Mouse (Mus musculus) right cerebral cortex, postnatal 25 days (tissue): ENCODE results near the gene Rasgef1c.
A peak's percentile ranks its signal among the peaks of the same experiment; 100 is the strongest.

Experiments used
- DNase-seq: peaks from one replicate; pipeline ENCODE4 v3.0.0; 2022

Gene Rasgef1c

DNA sequence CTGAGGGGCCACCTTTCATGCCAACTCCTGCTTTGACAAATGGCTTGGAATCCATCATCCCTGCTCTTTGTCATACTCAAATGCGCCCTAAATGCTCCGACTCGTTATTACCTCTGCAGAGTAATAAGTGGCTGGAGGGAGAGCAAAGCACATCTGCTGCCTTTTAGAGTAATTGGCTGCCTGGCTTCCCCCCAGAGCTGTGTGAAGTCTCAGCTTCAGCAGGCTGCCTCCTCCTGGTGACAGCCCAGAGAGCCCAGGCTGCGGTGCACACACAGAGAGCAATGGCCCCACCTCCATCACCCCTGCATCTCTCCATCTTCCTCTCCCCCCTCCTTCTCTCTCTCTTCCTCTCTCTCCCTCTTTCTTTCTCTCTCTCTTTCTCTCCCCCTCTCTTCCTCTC lies 25.5 kb downstream of the Rasgef1c start:
- DNase-seq = no peak

DNA sequence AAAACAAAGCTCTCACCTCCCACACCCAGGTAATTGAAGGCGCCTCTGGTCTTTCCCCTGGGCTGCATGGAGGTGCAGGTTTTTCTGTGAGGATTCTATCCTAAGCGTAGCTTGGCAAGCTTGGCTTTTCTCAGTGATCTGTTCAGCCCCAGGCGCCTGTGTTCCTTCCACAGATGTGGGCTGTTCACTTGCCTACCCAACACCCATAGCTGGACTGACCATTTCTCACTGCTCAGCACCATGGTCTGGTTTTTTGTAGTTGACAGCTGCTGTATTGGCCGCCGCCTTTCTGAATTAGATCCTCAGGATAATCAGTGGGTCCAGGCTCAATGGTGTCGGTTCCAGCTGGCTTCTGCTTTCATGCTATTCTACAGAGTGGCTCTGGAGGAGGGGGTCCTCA lies 26.0 kb downstream of the Rasgef1c start:
- no peak for DNase-seq

DNA sequence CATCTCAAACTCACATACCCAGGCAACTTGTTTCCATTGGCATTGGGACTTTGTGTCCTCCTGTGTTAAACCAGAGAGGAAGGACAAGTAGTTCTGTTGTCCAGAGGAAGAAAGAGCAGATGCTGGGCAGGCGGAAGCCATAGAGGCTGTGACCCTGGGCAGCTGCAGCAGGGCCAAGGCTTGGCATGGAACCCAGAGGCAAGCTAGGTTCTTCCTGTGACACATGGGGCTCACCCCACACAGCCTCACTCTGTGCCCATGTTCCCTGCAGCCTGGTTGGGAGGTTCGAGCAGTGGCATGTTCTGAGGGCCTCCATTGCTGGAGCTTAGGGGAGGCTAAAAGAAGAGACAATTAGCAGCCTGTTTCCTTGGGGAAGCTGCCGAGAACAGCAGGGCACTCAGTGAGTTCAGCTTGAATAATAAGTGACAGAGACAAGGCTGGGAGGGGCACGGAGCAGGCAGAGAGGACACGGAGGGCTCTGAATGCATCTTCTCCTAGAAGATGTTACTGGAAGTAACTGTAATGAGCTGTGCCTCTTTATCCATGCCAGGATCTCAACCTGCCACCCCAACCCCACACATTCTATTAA lies 29.5 kb downstream of the Rasgef1c start:
- no peak for DNase-seq

DNA sequence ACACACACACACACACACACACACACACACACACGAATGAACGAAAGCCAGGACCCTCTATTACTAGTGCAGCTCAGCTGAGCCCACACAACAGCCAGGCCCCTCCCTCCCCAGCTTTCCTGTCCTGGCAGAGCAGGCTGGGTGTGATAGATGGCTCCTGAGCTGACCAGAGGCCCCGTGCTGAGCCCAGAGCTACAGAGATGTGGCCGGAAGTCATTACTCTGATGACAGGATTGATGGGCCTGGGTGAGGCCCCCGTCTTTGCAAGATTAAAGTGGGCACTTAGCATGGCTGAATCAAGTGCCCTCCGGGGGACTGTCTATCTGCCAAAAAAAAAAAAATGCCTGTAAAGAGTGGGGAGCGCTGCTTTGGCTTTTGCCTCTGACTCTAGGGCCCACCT lies 30.2 kb downstream of the Rasgef1c start:
- DNase-seq = no peak

DNA sequence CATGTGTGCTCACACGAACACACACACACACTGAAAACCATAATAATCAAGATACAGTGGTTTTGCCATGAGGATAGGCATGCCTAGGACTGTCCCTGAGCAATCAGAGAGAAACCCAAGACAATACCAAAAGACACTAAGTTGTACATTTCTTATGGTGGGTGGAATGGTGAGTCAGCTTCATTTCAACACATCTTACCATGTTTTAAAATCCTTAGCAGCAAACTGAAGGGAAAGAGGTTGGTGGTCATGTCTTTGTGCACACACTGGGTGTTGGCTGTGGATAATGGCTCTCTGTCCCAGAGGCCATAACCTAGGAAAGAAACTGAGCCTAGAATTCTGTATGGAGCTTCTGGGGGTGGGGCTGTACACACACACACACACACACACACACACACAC lies 32.2 kb downstream of the Rasgef1c start:
- DNase-seq = no peak

DNA sequence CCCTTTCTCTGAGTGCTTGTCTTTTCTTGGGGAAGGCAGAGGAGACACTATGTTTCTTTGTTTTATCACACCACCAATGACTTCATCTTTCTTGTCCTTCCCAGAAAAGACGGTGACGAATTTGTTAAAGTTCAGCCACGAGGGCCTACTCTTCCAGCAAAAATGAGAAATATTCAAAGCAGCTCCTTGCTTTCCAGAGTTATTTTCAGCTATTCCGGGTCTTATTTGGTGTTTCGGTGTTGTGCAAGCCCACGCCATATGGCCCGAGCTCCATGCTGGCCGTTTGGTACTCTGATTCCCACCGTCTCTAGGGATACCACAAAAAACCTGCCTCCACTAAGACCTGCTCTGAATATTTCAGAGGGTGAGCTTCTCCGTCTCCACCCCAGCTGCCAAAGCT lies 32.7 kb downstream of the Rasgef1c start:
- peak; percentile 59 for DNase-seq

DNA sequence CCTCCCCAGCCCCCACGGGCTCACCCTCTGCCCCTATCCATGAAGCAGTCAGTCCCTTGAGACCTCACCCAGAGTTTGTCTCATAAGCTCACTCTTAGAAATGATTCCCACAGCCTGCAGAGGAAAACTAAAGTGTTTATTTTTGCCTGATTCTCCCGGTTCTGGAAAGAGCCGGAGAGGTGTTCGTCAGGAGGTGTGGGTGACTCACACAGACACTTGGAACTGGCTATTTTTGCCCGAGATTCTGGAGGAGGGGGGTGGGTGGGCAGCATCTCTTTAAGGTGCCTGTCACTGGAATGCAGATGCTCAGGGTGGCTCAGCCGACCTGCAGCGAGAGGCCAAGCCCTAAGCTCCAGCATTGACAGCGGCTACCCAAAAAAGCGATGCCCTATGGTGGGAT lies 34.8 kb downstream of the Rasgef1c start:
- DNase-seq = no peak

DNA sequence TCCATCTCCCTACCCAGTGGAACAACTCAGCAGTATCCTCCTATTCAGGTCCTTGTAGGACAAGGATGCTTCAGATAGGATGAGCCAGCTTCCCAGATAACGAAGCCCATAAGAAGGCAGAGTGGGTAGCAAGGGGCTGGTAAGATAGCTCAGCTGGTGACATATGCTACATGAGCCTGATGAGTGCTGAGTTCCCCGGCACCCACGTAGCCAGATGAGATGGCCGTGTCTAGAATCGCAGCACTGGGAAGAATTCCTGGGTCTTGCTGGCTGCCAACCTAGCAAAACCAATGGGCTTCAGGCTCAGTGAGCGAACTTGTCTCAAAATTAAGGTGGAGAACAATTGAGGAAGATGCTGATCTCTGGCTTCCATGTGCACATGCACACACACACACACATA lies 36.1 kb downstream of the Rasgef1c start:
- no peak for DNase-seq

DNA sequence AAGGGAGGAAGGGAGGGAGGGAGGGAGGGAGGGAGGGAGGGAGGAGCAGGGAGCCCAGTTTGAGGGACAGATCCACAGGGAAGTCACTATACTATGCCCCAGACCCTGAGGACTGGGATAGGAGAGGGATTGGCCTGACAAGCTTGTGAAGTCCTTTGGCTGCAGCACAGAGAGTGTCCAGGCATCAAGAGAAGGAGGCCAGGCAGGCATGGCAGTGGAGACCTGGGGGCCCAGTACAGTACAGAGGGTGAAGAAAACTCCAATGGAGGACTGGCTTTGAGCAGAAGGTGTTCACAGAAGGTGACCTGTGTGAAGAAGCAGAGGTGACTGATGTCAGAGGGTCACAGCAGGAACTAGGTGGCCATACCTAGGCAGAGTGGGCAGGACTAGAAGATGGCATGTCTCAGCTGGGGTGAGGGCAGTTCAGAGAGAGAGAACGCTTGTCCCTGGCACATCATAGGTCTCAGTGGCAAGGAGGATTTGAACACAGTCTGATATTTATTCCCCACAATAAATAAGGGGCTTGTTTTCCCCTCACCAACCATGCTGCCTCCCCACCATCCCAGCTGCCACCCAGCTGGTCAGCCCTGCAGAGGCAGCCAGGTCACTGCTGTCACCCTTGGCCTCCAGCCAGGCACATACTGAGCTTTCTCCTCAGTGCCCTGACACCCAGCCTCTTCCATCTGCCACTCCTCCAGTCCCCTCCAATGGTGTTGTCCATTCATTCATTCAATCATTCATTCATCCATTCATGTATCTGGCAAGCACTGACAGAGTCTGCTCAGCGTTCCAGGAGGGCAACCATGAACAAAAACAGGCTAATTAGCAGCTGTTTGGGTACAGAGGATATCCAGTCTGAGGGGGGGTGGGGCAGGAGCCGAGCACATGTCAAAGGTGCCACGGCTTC lies 36.9 kb downstream of the Rasgef1c start:
- DNase-seq = no peak

DNA sequence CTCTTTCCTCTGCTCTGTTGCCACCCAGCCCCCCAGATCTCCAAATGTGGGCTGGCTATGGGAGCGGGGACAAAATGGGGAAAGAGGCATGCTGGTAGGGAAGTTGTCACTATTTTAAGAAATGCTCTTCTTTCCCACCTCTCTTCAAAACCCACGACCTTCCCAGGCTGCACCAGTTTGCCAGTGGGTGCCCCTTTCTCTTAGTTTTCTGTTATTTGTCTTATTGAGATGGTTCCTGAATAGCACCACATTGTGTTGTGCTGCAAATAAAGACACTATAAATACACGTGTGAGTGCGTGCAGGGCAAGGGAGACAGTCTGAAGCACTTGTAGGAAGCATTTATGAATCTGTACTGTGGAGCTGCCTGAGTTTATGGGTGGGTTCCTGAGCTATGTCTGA lies 41.2 kb downstream of the Rasgef1c start:
- no peak for DNase-seq

DNA sequence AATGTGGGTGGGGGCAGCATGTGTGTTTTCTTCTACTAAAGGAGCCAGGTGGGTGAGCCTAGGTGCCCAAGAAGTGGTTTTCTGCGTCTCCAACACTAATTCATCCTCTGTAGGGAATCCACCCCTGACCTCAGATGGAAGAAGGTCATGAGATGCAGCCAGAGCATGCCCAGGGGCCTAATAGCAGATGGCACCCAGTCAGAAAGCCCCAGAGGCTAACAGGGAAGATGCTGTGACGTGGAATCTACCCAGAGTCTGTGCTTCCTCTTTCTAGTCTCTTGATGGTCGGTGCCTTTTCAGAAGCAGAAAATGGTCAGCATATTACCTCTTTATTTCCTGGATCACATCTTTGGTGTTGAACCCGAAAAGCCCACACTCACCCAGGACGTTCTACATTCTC lies 42.3 kb downstream of the Rasgef1c start:
- no peak for DNase-seq

DNA sequence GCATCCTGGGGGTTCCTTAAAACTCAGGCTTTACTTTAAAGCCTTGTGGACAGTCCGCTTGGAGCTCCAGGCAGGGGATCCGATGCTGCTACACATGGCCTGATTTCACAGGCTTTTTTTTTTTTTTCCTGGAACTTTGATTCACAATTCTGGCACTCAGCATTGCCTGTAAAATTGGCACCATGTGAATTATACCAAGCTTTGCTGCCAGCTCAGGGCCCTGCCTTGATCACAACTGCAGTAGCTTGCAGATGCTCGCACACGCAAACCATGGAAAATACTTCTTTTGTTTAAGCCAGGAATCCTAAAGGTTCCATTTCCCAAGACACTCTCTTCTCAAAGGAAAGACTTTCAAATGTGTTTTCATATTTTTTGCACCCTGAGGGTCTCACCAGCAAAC lies 44.1 kb downstream of the Rasgef1c start:
- no peak for DNase-seq

DNA sequence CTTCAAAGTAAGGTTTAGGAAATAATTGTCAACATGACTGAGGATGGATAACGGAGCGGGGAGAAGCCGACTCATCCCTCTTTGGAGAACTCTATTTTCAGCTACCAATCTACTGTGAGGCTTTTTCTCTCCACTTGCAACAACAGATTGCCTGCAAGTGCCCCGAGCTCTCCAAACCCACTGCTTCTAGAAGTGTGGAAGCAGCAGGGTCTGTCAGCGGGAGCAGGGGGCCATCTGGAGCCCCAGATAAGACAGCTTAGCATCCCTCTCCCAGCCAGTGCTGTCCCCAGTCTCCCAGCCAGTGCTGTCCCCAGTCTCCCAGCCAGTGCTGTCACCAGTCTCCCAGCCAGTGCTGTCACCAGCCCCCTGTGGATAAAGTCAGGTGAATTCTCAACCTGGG lies 48.2 kb downstream of the Rasgef1c start:
- no peak for DNase-seq

DNA sequence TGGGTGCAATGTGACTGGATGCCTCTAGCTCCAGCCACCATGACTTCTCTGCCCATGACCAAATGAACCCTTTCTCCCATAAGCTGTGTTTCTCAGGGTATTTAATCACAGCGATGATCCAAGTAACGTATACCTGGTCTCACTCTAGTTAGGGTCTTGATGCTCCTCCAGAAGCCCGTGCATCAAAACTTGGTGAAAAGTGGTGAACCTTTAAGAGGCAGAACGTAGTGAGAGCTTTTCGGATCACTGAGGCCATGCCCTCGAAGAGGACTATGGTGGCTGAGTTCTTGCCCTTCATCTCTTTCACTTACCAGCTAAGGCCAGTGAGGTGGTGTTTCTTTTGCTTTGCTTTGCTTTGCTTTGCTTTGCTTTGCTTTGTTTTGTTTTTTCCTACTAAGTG lies 52.0 kb downstream of the Rasgef1c start:
- no peak for DNase-seq

DNA sequence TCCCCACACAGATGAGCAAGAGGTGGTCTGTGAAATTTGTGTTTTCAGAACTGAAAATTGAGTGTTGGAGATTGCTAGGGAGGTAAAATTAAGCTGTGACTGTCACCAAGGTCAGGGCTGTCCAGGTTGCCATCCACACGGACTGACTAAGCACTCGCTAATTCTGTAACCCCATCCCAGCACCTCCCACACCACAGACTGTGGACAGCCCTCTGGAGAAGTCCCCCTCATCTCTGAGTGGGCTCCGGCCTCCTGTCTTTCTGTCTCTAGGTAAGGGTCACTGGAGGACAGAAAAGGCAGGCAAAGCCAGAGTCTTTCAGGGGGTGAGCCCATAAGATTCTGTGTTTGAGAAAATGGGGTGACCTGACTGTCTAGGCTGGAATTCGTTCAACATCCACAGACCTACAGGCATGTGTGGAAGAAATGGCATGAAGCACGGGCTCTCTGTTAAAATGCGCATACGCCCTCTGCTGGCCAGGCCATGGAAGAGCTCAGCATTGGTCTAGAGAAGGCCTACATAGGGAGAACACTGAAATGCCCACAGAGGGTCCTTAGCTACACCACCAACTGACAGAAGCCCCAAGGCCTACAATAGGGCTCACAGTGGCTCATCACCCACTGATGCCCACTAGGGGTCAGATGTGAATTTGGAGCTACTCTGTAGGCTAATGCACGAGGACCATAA lies 54.1 kb downstream of the Rasgef1c start:
- peak; percentile 80 for DNase-seq

DNA sequence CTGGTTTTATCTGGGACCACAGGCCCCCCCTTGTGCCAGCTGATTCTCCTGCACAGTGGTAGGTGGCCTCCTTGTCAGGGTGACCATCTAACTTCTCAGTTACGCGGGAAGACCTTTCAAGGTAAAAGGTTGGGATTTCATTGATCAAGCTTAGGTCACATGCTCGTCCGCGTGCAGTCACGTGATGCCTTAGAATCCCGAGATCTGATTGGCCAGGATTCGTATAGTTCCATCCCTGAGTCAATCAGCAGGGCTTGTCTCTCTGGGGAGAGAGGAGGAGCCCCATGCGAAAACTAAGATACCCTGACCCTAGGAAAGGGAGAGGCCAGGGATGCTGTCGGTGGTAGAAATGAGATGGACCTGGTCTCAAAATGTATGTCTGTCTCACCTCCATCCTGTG lies 56.4 kb downstream of the Rasgef1c start:
- no peak for DNase-seq

DNA sequence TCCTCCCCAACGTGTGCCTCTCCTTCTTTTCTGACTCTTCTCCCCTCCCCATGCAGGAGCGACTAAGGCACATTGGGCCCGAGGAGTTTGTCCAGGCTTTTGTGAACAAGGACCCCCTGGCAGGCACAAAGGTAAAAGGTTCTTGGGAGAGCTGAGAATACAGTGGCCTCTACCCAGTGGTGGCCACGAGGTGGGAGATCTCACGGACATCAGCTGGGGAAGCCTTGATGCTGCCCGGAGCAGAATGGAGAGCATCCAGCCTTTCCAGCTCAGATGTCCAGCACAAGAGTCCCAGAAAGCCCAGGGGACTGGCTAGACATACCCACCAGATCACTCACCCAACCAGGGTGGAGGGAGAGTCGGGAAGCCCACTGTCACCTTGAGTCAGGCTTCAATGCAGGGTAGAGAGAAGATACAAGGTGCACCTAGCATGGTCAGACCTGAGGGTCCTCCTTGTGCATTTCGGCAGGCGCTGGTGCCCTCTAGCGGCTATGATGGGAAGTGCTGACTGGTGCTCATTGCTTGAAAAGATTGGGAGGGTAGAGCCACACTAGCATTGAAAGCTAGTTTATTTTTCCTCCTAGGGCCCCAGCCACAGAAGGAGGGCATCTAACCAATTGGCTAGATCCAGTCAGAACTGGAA lies 59.6 kb downstream of the Rasgef1c start:
- DNase-seq = peak; percentile 46

DNA sequence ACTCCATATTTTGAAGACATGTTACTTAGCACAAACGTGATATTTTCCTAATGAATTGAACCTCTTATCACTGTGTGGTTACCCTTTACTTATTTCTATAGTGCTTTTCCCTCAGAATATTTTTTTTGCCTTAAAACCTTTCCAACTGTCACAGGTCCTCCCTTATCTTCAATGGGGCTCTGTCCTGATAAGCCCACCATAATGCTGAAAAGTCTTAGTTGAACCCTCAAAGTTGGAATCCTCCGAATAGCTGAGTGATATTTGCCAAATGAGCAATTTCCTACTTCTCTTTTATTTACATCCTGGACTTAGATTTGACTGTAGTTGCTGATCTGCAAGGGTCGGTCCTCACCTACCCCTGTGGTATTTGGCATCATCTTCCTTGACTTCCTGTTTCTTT lies 63.7 kb downstream of the Rasgef1c start:
- DNase-seq = no peak

DNA sequence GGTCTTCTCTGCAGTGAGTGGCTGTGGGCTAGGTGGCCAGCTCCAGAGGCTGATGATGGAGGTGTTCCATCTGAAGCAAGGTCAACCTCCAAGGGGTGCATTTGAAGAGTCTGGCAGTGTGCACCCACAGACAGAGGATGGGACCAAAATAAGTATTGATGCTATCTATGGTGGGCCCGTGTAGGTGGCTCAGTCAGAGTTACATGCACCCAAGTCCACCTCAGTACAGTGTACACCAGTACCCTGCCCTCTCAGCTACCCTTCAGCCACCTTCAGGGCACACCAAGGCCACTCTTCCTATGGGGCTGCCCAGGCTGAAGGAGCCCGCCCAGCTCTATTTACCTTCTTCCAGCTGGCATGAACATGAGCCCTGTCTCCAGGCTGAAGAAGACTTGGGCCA lies 68.1 kb downstream of the Rasgef1c start:
- no peak for DNase-seq

DNA sequence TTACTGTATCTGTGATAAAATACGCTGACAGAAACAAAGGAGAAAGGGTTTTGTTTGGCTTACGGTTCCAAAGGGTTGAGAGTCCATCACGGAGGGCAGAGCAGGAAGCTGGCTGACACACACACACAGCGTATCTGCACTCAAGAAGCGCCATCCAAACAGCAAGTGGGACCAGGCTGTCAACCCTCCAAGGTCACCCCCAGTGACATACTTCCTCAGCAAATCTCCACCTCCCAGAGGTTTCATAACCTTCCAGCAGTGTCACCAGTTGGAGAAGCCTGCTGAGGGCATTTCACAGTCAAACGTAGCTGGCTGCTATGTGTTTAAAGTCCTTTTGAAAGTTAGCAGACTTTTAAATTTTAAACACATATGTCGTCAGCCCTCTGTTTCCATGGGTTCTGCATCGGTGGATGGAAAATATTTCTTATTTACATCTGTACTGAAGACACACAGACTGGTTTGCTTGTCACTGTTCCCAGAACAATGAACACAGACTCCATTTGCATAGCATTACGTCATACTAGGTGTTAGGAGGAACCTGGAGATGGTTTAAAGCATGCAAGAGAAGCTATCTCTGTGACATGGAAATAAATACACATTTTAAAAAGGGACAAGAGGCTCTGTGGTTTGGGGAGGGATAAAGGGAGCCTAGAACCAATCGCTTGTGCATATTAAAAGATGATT lies 72.2 kb downstream of the Rasgef1c start:
- no peak for DNase-seq

DNA sequence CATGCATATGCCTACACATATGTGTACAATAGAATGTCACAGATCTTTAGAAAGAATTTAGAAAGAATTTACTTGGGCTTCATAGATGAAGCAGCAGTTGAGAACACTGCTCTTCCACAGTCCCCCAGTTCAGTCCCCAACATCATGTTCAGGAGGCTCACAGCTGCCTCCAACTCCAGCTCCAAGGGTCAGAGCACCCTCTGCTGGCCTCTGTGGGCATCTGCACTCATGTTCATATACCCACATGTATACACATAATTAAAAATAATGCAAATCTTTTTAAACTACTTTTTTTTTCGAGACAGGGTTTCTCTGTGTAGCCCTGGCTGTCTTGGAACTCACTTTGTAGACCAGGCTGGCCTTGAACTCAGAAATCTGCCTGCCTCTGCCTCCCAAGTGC lies 73.0 kb downstream of the Rasgef1c start:
- DNase-seq = no peak

DNA sequence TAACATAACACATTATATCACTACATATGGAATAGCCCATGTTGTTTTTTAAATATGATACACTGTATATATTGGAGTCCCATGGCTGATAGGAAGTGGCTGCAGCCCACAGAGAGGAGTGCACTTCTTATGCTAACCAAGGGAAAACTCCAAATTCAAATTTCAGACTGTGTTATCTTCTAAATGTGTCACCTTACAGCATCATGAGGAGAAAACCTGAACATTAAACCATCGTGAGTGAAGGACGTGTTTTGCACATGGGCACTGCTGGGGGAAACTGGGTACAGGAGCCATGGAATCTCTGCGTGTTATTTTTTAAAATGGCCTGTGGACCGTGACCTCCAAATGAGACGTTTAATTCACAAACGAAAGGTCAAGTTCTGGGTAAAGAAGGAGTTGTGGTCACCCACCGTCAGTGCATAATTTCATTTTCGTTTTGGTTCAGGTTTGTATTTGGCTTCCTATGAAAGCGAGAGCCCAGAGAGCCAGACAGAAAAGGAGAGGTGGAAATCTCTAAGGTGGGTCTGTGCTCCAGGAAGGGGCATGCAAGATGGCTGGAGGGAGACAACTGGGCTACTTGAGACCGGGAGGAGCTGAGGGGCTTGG lies 76.4 kb downstream of the Rasgef1c start:
- DNase-seq = no peak

DNA sequence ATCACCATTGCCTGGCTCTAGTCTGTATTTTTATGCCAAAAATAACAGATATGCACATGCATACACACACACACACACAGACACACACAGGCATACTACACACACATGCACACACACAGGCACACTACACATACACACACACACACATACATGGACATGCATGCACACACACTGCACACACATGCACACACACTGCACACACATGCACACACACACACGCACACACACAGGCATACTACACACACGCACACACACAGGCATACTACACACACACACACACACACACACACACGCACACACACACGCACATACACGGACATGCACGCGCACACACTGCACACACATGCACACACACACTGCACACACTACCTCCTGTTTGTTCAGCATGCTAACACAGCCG lies 77.3 kb downstream of the Rasgef1c start:
- no peak for DNase-seq
